Mouse (Mus musculus) heart, embryonic 11.5 days (tissue): ENCODE measurements around the gene Hlcs. TPM values are rescaled to one million over a fixed set of nuclear protein-coding genes. Genes with fewer than 3 reads are reported as not detected.

Experiments used
- ATAC-seq: fragments of 200-750 bp; cut with Nextera tagmentation; replicated peaks from 2 replicates; pipeline ENCODE4 v1.8.0; 2017; ENCODE audit warnings: moderate library complexity; ENCODE audit not compliant: insufficient number of reproducible peaks, low FRiP score, low TSS enrichment
- H3K27ac ChIP-seq: fragments of 300-500 bp; sonication (generic); 2 replicates; pipeline ENCODE4 v1.5.1; 2014; ENCODE audit warnings: mild to moderate bottlenecking, low read depth, low read length
- H3K27me3 ChIP-seq: fragments of 300-500 bp; sonication (generic); 2 replicates; pipeline ENCODE4 v1.6.1; 2014; ENCODE audit warnings: mild to moderate bottlenecking, low read length, mixed read lengths; ENCODE audit not compliant: control insufficient read depth, insufficient read depth
- H3K36me3 ChIP-seq: fragments of 300-500 bp; sonication (generic); 2 replicates; pipeline ENCODE4 v1.6.1; 2014; ENCODE audit warnings: mild to moderate bottlenecking, low read length, moderate library complexity, mixed read lengths; ENCODE audit not compliant: control insufficient read depth, insufficient read depth
- H3K4me1 ChIP-seq: fragments of 300-500 bp; sonication (generic); 2 replicates; pipeline ENCODE4 v1.6.1; 2014; ENCODE audit warnings: low read length; ENCODE audit not compliant: control insufficient read depth, insufficient read depth
- H3K4me2 ChIP-seq: fragments of 300-500 bp; sonication (generic); 2 replicates; pipeline ENCODE4 v1.6.1; 2014; ENCODE audit warnings: mild to moderate bottlenecking, moderate library complexity
- H3K4me3 ChIP-seq: fragments of 300-500 bp; sonication (generic); 2 replicates; pipeline ENCODE4 v1.5.1; 2014; ENCODE audit warnings: low read depth, low read length
- H3K9ac ChIP-seq: fragments of 300-500 bp; sonication (generic); 2 replicates; pipeline ENCODE4 v1.6.1; 2014; ENCODE audit warnings: mild to moderate bottlenecking, low read depth, low read length, moderate library complexity
- H3K9me3 ChIP-seq: fragments of 300-500 bp; sonication (generic); replicated peaks from 2 replicates; pipeline ENCODE4 v1.6.1; 2016; ENCODE audit warnings: low read length; ENCODE audit not compliant: control insufficient read depth
- WGBS: fragments of 180-500 bp; shearing (Covaris S2); extraction: QIAGEN DNeasy Blood & Tissue Kit; methylation state at CpG from one replicate; pipeline ENCODE4 v1.1.7; 2014; ENCODE audit not compliant: insufficient replicate concordance; 5-methylcytosine and 5-hydroxymethylcytosine counted together
- polyA plus RNA-seq: library from polyadenylated mRNA; unstranded; fragments of >200 nt; fragmentation: Nextera tagmentation; extraction: Ambion mirVana; gene quantifications from 2 replicates; pipeline ENCODE4 v1.2.1, GENCODE M21; 2014

Gene Hlcs
- polyA plus RNA-seq, 1 experiment from 2014 or later, result 7.7 TPM

- H3K9ac ChIP-seq, result peak overlapping the region; percentile 68
- 10% methylated on average over 30 of the region's 30 CpGs for WGBS
- H3K4me2 ChIP-seq, result peak overlapping the region; percentile 68
- ATAC-seq, result peak; percentile 60
- peaks cover 7% of the 10 kb centered on the region; the same call in 1 of the 2 replicates for H3K4me1 ChIP-seq
- peak overlapping the region; percentile 39 for H3K4me3 ChIP-seq
- H3K36me3 ChIP-seq, result no peaks in the 10 kb centered on the region
- H3K27me3 ChIP-seq, result no peaks in the 10 kb centered on the region; the same call in 1 of the 2 replicates
- H3K27ac ChIP-seq, result peak overlapping the region; percentile 94
- peaks cover 3% of the 10 kb centered on the region; the same call in 1 of the 2 replicates for H3K9me3 ChIP-seq
These were observed 10.8 kb downstream of the Hlcs start for GRCm38 (mm10) chr16:94302274-94303202.

- no peak for ATAC-seq
- no peaks in the 10 kb centered on the region for H3K36me3 ChIP-seq
- peaks cover 7% of the 10 kb centered on the region; the same call in 1 of the 2 replicates for H3K4me1 ChIP-seq
- WGBS, result 76% methylated on average over 5 of the region's 5 CpGs
- H3K9me3 ChIP-seq, result peaks cover 3% of the 10 kb centered on the region; the same call in 1 of the 2 replicates
- H3K9ac ChIP-seq, result peak overlapping the region; percentile 68; the same call in 1 of the 2 replicates
- H3K27ac ChIP-seq, result peak overlapping the region; percentile 94
- no peaks in the 10 kb centered on the region; the same call in 1 of the 2 replicates for H3K27me3 ChIP-seq
- H3K4me3 ChIP-seq, result no peak overlapping the region
- no peak overlapping the region; the same call in 1 of the 2 replicates for H3K4me2 ChIP-seq
These were observed 11.7 kb downstream of the Hlcs start for GRCm38 (mm10) chr16:94301696-94302095.

GRCm38 (mm10) chr16:94301194-94301593 lies 12.2 kb downstream of the Hlcs start:
- Histone ChIP-seq H3K36me3 (no peaks in the 10 kb centered on the region), H3K27me3 (no peaks in the 10 kb centered on the region; the same call in 1 of the 2 replicates), H3K4me2 (no peak overlapping the region), H3K4me1 (peaks cover 7% of the 10 kb centered on the region; the same call in 1 of the 2 replicates), H3K27ac (no peak overlapping the region), H3K4me3 (no peak overlapping the region), H3K9ac (no peak overlapping the region), H3K9me3 (peaks cover 3% of the 10 kb centered on the region; the same call in 1 of the 2 replicates)
- 85% methylated on average over 4 of the region's 4 CpGs for WGBS
- no peak for ATAC-seq

GRCm38 (mm10) chr16:94299210-94299609 lies 14.2 kb downstream of the Hlcs start:
- Histone ChIP-seq H3K9ac (no peak overlapping the region), H3K36me3 (no peaks in the 10 kb centered on the region), H3K27me3 (no peaks in the 10 kb centered on the region; the same call in 1 of the 2 replicates), H3K4me2 (no peak overlapping the region), H3K4me3 (no peak overlapping the region), H3K9me3 (no peaks in the 10 kb centered on the region), H3K4me1 (peaks cover 7% of the 10 kb centered on the region; the same call in 1 of the 2 replicates), H3K27ac (no peak overlapping the region)
- WGBS, result 70% methylated on average over 4 of the region's 4 CpGs
- no peak for ATAC-seq

GRCm38 (mm10) chr16:94298081-94298480 lies 15.3 kb downstream of the Hlcs start:
- ATAC-seq, result no peak

GRCm38 (mm10) chr16:94291141-94291540 lies 22.2 kb downstream of the Hlcs start:
- no peaks in the 10 kb centered on the region for H3K9me3 ChIP-seq
- no peak overlapping the region for H3K4me3 ChIP-seq
- no peak overlapping the region for H3K9ac ChIP-seq
- no peaks in the 10 kb centered on the region for H3K27me3 ChIP-seq
- 75% methylated on average over 4 of the region's 4 CpGs for WGBS
- no peak for ATAC-seq
- no peak overlapping the region for H3K4me2 ChIP-seq
- 0 out of 2 replicates have a peak, but pooled peaks cover 2% of the 10 kb centered on the region for H3K4me1 ChIP-seq
- no peak overlapping the region for H3K27ac ChIP-seq
- H3K36me3 ChIP-seq, result no peaks in the 10 kb centered on the region

More at GRCm38 (mm10) chr16:94298081-94298480, 15.3 kb downstream of the Hlcs start:
- H3K4me2 ChIP-seq, result no peak overlapping the region
- no peaks in the 10 kb centered on the region for H3K36me3 ChIP-seq
- no peaks in the 10 kb centered on the region; the same call in 1 of the 2 replicates for H3K27me3 ChIP-seq
- H3K4me3 ChIP-seq, result no peak overlapping the region
- 81% methylated on average over 5 of the region's 5 CpGs for WGBS
- peaks cover 4% of the 10 kb centered on the region; the same call in 1 of the 2 replicates for H3K4me1 ChIP-seq
- H3K9me3 ChIP-seq, result no peaks in the 10 kb centered on the region
- H3K9ac ChIP-seq, result no peak overlapping the region
- no peak overlapping the region for H3K27ac ChIP-seq

- Histone ChIP-seq H3K36me3 (no peaks in the 10 kb centered on the region), H3K4me2 (peak overlapping the region; percentile 94), H3K9ac (peak overlapping the region; percentile 78), H3K27me3 (no peaks in the 10 kb centered on the region), H3K4me1 (0 out of 2 replicates have a peak, but pooled peaks cover 2% of the 10 kb centered on the region), H3K9me3 (no peaks in the 10 kb centered on the region), H3K4me3 (peak overlapping the region; percentile 88), H3K27ac (no peak overlapping the region)
- peak; percentile 90 for ATAC-seq
- WGBS, result 5% methylated on average over 52 of the region's 52 CpGs
These were observed 23.0 kb downstream of the Hlcs start for GRCm38 (mm10) chr16:94290073-94290999.
